Mouse (Mus musculus) erythroblast, embryonic 14.5 days (primary cell): ENCODE measurements around the gene Pdss2.

Experiments used
- GATA1 ChIP-seq: IDR thresholded peaks from 2 replicates; pipeline ENCODE4 v1.6.1; 2012; ENCODE audit warnings: low read length, inconsistent platforms, mixed read lengths
- TAL1 ChIP-seq: IDR thresholded peaks from 3 replicates; pipeline ENCODE4 v1.6.1; 2012; ENCODE audit warnings: low read length, inconsistent platforms, mixed read lengths

GRCm38 (mm10) chr10:43420660-43421413 lies 199.6 kb downstream of the Pdss2 start:
- TF ChIP-seq GATA1 = no peak
- TF ChIP-seq TAL1 = no peak
